Mouse (Mus musculus): ENCODE measurements around the gene Atxn7l3b.

- no peak for TF ChIP-seq USF1 (IDR thresholded peaks at IDR 0.05; ENCODE audit: low read depth)
- TF ChIP-seq POLR2AphosphoS2 (IDR thresholded peaks at IDR 0.05; ENCODE audit: insufficient read length, low read depth) = no peak
- TF ChIP-seq POLR2A (IDR thresholded peaks at IDR 0.05; ENCODE audit: insufficient read length, low read depth) = no peak
These were observed 32.2 kb downstream of the Atxn7l3b start for GRCm38 (mm10) chr10:112896636-112897035.
